Mouse (Mus musculus) neutrophil, adult 5-6 weeks (primary cell): ENCODE results near the gene Upk3bl. TPM values are rescaled to one million over a fixed set of nuclear protein-coding genes. Genes with fewer than 3 reads are reported as not detected.
"Not testable (repeated sequence)": the region's sequence is repeated elsewhere in the genome, so short reads cannot be mapped to it uniquely, and the experiment has no call there.

ENCODE experiments used
- ATAC-seq: fragments of 151-379, 151-347 bp; 2 replicates; pipeline ENCODE4 v1.8.0; 2017; ENCODE audit warnings: mild to moderate bottlenecking, moderate TSS enrichment; ENCODE audit not compliant: insufficient number of reproducible peaks, poor library complexity, low FRiP score, severe bottlenecking; ENCODE audit errors: extremely low read depth
- total RNA-seq: library from RNA; stranded (forward); fragments of 200-1000 nt; gene quantifications from 2 replicates; pipeline ENCODE4 v1.2.3, GENCODE M21; 2017

Upk3bl gene
- total RNA-seq, 1 experiment from 2014 or later: 2.8 TPM

- ATAC-seq: no peak
These were observed 23.8 kb downstream of the Upk3bl start for GRCm38 (mm10) chr5:136078136-136078535.

- ATAC-seq: no peak
These were observed 28.1 kb downstream of the Upk3bl start for GRCm38 (mm10) chr5:136082345-136082744.

- peak; percentile 95 for ATAC-seq
These were observed 29.4 kb downstream of the Upk3bl start, which contains the start of gene Rasa4 for GRCm38 (mm10) chr5:136083669-136084107. TSS of gene Rasa4 (plus strand) at chr5:136083916.

GRCm38 (mm10) chr5:136084144-136084881, 30.0 kb downstream of the Upk3bl start:
- no peak for ATAC-seq

GRCm38 (mm10) chr5:136084891-136085651, 30.8 kb downstream of the Upk3bl start:
- ATAC-seq: no peak; the same call in 1 of the 2 replicates

- no peak for ATAC-seq
These were observed 32.0 kb downstream of the Upk3bl start for GRCm38 (mm10) chr5:136086290-136086689.

- ATAC-seq: no peak
These were observed 34.7 kb downstream of the Upk3bl start for GRCm38 (mm10) chr5:136088821-136089575.

GRCm38 (mm10) chr5:136091927-136092326, 37.6 kb downstream of the Upk3bl start:
- no peak for ATAC-seq

GRCm38 (mm10) chr5:136094249-136095010, 40.1 kb downstream of the Upk3bl start:
- ATAC-seq: no peak

GRCm38 (mm10) chr5:136095089-136095488, 40.8 kb downstream of the Upk3bl start:
- ATAC-seq: no peak

- ATAC-seq: no peak
These were observed 44.2 kb downstream of the Upk3bl start for GRCm38 (mm10) chr5:136098536-136098935.

- peak; percentile 79 for ATAC-seq
These were observed 48.0 kb downstream of the Upk3bl start for GRCm38 (mm10) chr5:136102099-136102820.

GRCm38 (mm10) chr5:136104511-136104910, 50.2 kb downstream of the Upk3bl start:
- no peak for ATAC-seq

GRCm38 (mm10) chr5:136108486-136108885, 54.2 kb downstream of the Upk3bl start:
- no peak for ATAC-seq

- ATAC-seq: no peak
These were observed 54.8 kb downstream of the Upk3bl start for GRCm38 (mm10) chr5:136109042-136109441.

- not testable (repeated sequence) for ATAC-seq
These were observed 59.3 kb downstream of the Upk3bl start for GRCm38 (mm10) chr5:136113546-136113945.
